Mouse (Mus musculus) olfactory bulb, adult 2 months (tissue): ENCODE data around the gene Atp2a1.

Source experiments
- CTCF ChIP-seq: fragments of 200-500 bp; IDR thresholded peaks from 2 replicates; pipeline ENCODE4 v1.5.1; 2012; ENCODE audit warnings: low read depth, mild to moderate bottlenecking, low read length, moderate library complexity; ENCODE audit not compliant: insufficient read depth
- POLR2A ChIP-seq: fragments of 200-500 bp; IDR thresholded peaks from 2 replicates; pipeline ENCODE4 v1.6.1; 2012; ENCODE audit warnings: mild to moderate bottlenecking, low read depth, low read length, moderate library complexity; ENCODE audit not compliant: insufficient read depth

- TF ChIP-seq CTCF (no peak), POLR2A (no peak)
These were observed 1.9 kb upstream of the Atp2a1 start for GRCm38 (mm10) chr7:126464836-126465235.
